8 mouse cellular contexts compared by ENCODE assay signal in genomic region chr6:86400972-86401371, GRCm38 (mm10). TPM values are rescaled to one million over a fixed set of nuclear protein-coding genes. Genes with fewer than 3 reads are reported as not detected.
A peak's percentile ranks its signal among the peaks of the same experiment; 100 is the strongest.
DNase-seq lines count a peak whose midpoint lies in the region; ATAC-seq lines count a peak whose summit lies in the region.

No protein-coding gene starts in this region.

- ATAC-seq in forebrain, embryonic 15.5 days (replicated peaks), result no peak

- no peaks in the 10 kb centered on the region for H3K9me3 ChIP-seq in forebrain, embryonic 15.5 days

- H3K4me2 ChIP-seq in forebrain, embryonic 15.5 days (replicated peaks), result peak overlapping the region; percentile 21; the same call in 1 of the 2 replicates

- DNase-seq in MEL-GATA-1-ER (ENCODE audit: extremely low read depth, low read depth), result peak; percentile 80
- peak; percentile 43 for DNase-seq in c-Kit-negative CD71-positive TER-119-positive erythroid progenitor cells, embryonic 14.5 days (ENCODE audit: low read depth, low spot score)
- peak; percentile 70 to 71 for DNase-seq in heart, postnatal 36 days
- peak; percentile 36 to 57 for DNase-seq in layer of hippocampus, postnatal 10 days (ENCODE audit: low spot score in 2 of 2)
- DNase-seq in lung, postnatal 36 days, result peak; percentile 96
- DNase-seq in right cerebral cortex, adult 18-20 months, result peak; percentile 65
- peak; percentile 68 to 76 for DNase-seq in urinary bladder, postnatal 36 days (ENCODE audit: low spot score in 2 of 2)

- no peaks in the 10 kb centered on the region for H3K27me3 ChIP-seq in forebrain, embryonic 15.5 days

- 7% methylated on average over 9 of the region's 9 CpGs for WGBS in forebrain, embryonic 15.5 days

- H3K27ac ChIP-seq in forebrain, embryonic 15.5 days (replicated peaks), result no peak overlapping the region

- H3K36me3 ChIP-seq in forebrain, embryonic 15.5 days, result no peaks in the 10 kb centered on the region

- intact Hi-C loops in heart, postnatal 36 days (cut with DNase I), result loop anchor here (1.0 to 5.0 kb wide), 2 partner anchors 259 to 275 kb away; no protein-coding TSS in a partner anchor

- H3K4me1 ChIP-seq in forebrain, embryonic 15.5 days, result peaks cover 15% of the 10 kb centered on the region

- no peak overlapping the region for H3K9ac ChIP-seq in forebrain, embryonic 15.5 days (replicated peaks)

- H3K4me3 ChIP-seq in forebrain, embryonic 15.5 days, result peak overlapping the region; percentile 12; the same call in 1 of the 2 replicates

RNA-seq across cellular contexts. Expression of gene Tia1, which starts 3.0 kb away (rescaled TPM):
- 396 and 401 TPM in 2 replicates for polyA plus RNA-seq in forebrain, embryonic 15.5 days (2015; fragmentation: Nextera tagmentation; extraction: Ambion mirVana)
- 10 to 100 TPM; 18.1 to 26.4 TPM for total RNA-seq in heart, postnatal 36 days (2021)
- total RNA-seq in layer of hippocampus, postnatal 10 days (2021), result 100 to 1,000 TPM; 148 to 168 TPM

RNA-seq across cellular contexts. Expression of gene Pcyox1, which starts 4.0 kb away (rescaled TPM):
- 102 and 110 TPM in 2 replicates for polyA plus RNA-seq in forebrain, embryonic 15.5 days (2015; fragmentation: Nextera tagmentation; extraction: Ambion mirVana)
- total RNA-seq in heart, postnatal 36 days (2021), result 10 to 100 TPM; 74.9 to 92.7 TPM
- 100 to 1,000 TPM; 119 to 133 TPM for total RNA-seq in layer of hippocampus, postnatal 10 days (2021)

RNA-seq across cellular contexts. Expression of gene Gm44790, which starts 25.5 kb away (rescaled TPM):
- polyA plus RNA-seq in forebrain, embryonic 15.5 days (2015; fragmentation: Nextera tagmentation; extraction: Ambion mirVana), result not detected in 2 replicates
- not detected for total RNA-seq in heart, postnatal 36 days (2021)
- not detected for total RNA-seq in layer of hippocampus, postnatal 10 days (2021)

RNA-seq across cellular contexts. Expression of gene Snrpg, which starts 29.9 kb away (rescaled TPM):
- 510 and 573 TPM in 2 replicates for polyA plus RNA-seq in forebrain, embryonic 15.5 days (2015; fragmentation: Nextera tagmentation; extraction: Ambion mirVana)
- total RNA-seq in heart, postnatal 36 days (2021), result 10 to 100 TPM; 34.1 to 42.1 TPM
- total RNA-seq in layer of hippocampus, postnatal 10 days (2021), result 100 to 1,000 TPM in 1 of 2 experiments, 10 to 100 TPM in 1; 80.7 to 103 TPM

RNA-seq across cellular contexts. Expression of gene Fam136a, which starts 35.5 kb away (rescaled TPM):
- polyA plus RNA-seq in forebrain, embryonic 15.5 days (2015; fragmentation: Nextera tagmentation; extraction: Ambion mirVana), result 119 and 123 TPM in 2 replicates
- 10 to 100 TPM; 26.8 to 28.9 TPM for total RNA-seq in heart, postnatal 36 days (2021)
- 10 to 100 TPM; 37.2 to 38.4 TPM for total RNA-seq in layer of hippocampus, postnatal 10 days (2021)

Comparison
In these comparisons a context has a peak if more than half of its experiments do, and no peak if none do; other contexts are left out.
1. DNase-seq: peak in every context shown above with its lines; median percentile 96 in lung, postnatal 36 days; 80 in MEL-GATA-1-ER; 72 in urinary bladder, postnatal 36 days; 70 in heart, postnatal 36 days; 65 in right cerebral cortex, adult 18-20 months; 46 in layer of hippocampus, postnatal 10 days; 43 in c-Kit-negative CD71-positive TER-119-positive erythroid progenitor cells, embryonic 14.5 days.
2. RNA of gene Tia1, which starts 3.0 kb away (total RNA-seq): 148 to 168 TPM in layer of hippocampus, postnatal 10 days; 18.1 to 26.4 TPM in heart, postnatal 36 days; every median in the first group is over 4 times any median in the second.